Mouse (Mus musculus) lung, embryonic 14.5 days (tissue): ENCODE measurements around the gene Ccr8. TPM values are rescaled to one million over a fixed set of nuclear protein-coding genes. Genes with fewer than 3 reads are reported as not detected.
A peak's percentile ranks its signal among the peaks of the same experiment; 100 is the strongest.

Source experiments
- ATAC-seq: fragments of 200-750 bp; cut with Nextera tagmentation; 2 replicates; pipeline ENCODE4 v1.8.0; 2017; ENCODE audit warnings: mild to moderate bottlenecking, moderate TSS enrichment, moderate library complexity; ENCODE audit not compliant: insufficient read depth
- DNase-seq: peaks from one replicate; pipeline ENCODE4 v3.0.0-alpha.2; 2015
- H3K27ac ChIP-seq: fragments of 300-500 bp; sonication (generic); 2 replicates; pipeline ENCODE4 v1.5.1; 2014; ENCODE audit warnings: low read depth, mild to moderate bottlenecking, moderate library complexity
- H3K27me3 ChIP-seq: fragments of 300-500 bp; sonication (generic); 2 replicates; pipeline ENCODE4 v1.6.1; 2014; ENCODE audit warnings: low read length, control low read depth; ENCODE audit not compliant: insufficient read depth
- H3K36me3 ChIP-seq: fragments of 300-500 bp; sonication (generic); 2 replicates; pipeline ENCODE4 v1.6.1; 2014; ENCODE audit warnings: control low read depth; ENCODE audit not compliant: insufficient read depth
- H3K4me1 ChIP-seq: fragments of 300-500 bp; sonication (generic); 2 replicates; pipeline ENCODE4 v1.6.1; 2014; ENCODE audit warnings: antibody characterized with exemption, control low read depth; ENCODE audit not compliant: insufficient read depth
- H3K4me2 ChIP-seq: fragments of 300-500 bp; sonication (generic); 2 replicates; pipeline ENCODE4 v1.6.1; 2014; ENCODE audit warnings: mild to moderate bottlenecking
- H3K4me3 ChIP-seq: fragments of 300-500 bp; sonication (generic); 2 replicates; pipeline ENCODE4 v1.5.1; 2014; ENCODE audit warnings: low read depth, low read length
- H3K9ac ChIP-seq: fragments of 300-500 bp; sonication (generic); 2 replicates; pipeline ENCODE4 v1.6.1; 2014
- H3K9me3 ChIP-seq: fragments of 300-500 bp; sonication (generic); 2 replicates; pipeline ENCODE4 v1.6.1; 2016; ENCODE audit warnings: low read depth, low read length, control low read depth
- CTCF ChIP-seq: IDR thresholded peaks from 2 replicates; pipeline ENCODE4 v1.5.1; 2016; ENCODE audit warnings: antibody characterized with exemption, low read depth
- WGBS: fragments of 180-500 bp; shearing (Covaris S2); extraction: QIAGEN DNeasy Blood & Tissue Kit; methylation state at CpG from one replicate; pipeline ENCODE4 v1.1.7; 2014; 5-methylcytosine and 5-hydroxymethylcytosine counted together
- polyA plus RNA-seq: library from polyadenylated mRNA; unstranded; fragments of >200 nt; fragmentation: Nextera tagmentation; extraction: Ambion mirVana; gene quantifications from 2 replicates; pipeline ENCODE4 v1.2.1, GENCODE M21; 2014

Ccr8 gene
- polyA plus RNA-seq, 1 experiment from 2014 or later, result 0.16 TPM

DNA sequence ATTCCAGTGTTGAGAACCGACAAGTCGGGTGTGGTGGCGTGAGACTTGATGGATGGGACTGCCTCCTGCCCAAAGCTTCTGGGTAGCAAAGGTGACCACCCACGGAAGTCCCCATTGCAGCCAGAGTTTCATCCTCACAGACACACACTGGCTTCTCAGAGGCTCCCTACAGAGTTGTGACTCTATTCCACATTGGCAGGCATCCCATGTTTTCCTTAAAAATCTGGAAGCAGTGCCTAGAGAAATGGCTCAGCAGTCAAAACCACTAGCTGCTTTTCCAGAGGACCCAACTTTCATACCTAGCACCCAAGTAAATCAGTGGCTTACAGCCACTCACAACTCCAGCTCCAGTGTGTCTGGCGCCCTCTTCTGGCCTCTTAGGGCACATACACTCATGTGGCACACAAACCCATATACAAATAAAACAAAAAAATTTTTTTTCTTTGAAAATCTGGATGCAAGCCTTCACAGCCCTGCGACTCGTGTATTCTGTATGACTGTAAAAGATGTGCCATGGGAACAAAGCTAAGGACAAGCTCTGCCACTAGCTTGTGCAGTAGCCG lies 11.3 kb upstream of the Ccr8 start:
- Histone ChIP-seq H3K4me2 (no peak overlapping the region), H3K27me3 (no peaks in the 10 kb centered on the region), H3K36me3 (no peaks in the 10 kb centered on the region), H3K9me3 (no peaks in the 10 kb centered on the region), H3K27ac (no peak overlapping the region), H3K4me1 (no peaks in the 10 kb centered on the region), H3K4me3 (no peak overlapping the region), H3K9ac (no peak overlapping the region)
- ATAC-seq (no peak), DNase-seq (peak; percentile 46)
- WGBS, result 63% methylated on average over 8 of the region's 8 CpGs
- peak; percentile 12; the same call in 1 of the 2 replicates for TF ChIP-seq CTCF

DNA sequence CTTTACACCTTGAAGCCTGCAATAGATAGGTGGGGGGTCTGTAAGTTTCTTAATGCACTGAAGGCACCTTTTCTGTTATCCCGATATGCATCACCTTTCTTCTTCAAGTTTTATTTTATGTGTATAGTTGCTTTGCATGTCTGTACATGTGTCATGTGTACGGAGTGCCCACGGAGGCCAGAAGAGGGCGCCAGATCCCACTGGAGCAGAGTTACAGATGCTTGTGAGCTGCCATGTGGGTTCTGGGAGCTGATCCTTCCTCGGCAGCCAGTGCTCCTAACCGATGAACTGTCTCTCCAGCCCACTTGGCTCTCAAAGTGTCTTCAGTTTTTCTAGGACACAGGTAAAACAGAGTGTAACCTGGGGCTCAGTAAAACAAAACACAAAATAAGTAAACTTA lies 10.7 kb upstream of the Ccr8 start:
- Histone ChIP-seq H3K9me3 (no peaks in the 10 kb centered on the region), H3K9ac (no peak overlapping the region), H3K4me1 (no peaks in the 10 kb centered on the region), H3K27ac (no peak overlapping the region), H3K27me3 (no peaks in the 10 kb centered on the region), H3K4me2 (no peak overlapping the region), H3K4me3 (no peak overlapping the region), H3K36me3 (no peaks in the 10 kb centered on the region)
- ATAC-seq (no peak), DNase-seq (peak; percentile 13)
- TF ChIP-seq CTCF, result peak; percentile 31
- 68% methylated on average over 6 of the region's 6 CpGs for WGBS

DNA sequence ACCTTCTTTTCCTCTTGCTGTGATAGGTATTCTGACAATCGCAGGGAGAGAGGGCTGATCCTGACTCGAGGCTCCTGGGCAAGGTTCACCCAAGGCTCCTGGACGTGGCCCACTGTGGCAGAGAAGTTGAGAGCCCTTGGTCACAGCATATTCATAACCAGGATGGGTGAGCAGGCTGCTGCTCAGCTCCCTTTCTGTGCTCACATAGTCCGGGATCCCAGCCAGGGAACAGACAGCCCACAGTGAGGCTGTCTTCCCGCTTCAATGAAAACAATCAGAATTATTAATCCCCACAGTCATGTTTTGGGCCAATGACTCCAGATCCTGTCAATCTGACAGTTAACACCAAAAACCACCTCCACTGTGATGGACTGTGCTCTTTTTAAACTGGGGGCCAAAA lies 9.9 kb upstream of the Ccr8 start:
- DNase-seq (no peak), ATAC-seq (no peak)
- 79% methylated on average over 5 of the region's 5 CpGs for WGBS
- H3K36me3 ChIP-seq, result no peaks in the 10 kb centered on the region
- H3K9ac ChIP-seq, result no peak overlapping the region
- no peaks in the 10 kb centered on the region for H3K9me3 ChIP-seq
- no peak overlapping the region for H3K27ac ChIP-seq
- no peaks in the 10 kb centered on the region for H3K4me1 ChIP-seq
- H3K27me3 ChIP-seq, result no peaks in the 10 kb centered on the region
- H3K4me3 ChIP-seq, result no peak overlapping the region
- H3K4me2 ChIP-seq, result no peak overlapping the region
- no peak for TF ChIP-seq CTCF

DNA sequence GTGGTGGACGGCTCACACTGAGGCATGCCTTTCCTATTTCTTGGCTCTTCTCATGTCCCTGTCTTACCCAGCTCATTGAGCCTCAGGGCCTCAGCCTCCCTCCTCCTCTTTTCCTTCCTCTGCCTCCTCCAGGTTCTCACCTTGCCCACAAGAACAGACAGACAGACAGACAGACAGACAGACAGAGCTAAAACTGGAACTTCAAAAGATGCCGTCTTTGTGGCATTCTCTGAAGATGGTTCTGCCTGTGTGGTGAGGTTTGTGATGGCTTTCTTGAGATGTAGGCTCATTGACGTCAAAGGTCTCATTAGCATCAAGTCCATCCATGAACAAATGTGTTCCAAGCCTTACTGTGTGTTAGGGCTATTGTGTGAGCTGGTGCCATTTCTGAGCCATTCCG lies 9.2 kb upstream of the Ccr8 start:
- Histone ChIP-seq H3K27ac (no peak overlapping the region), H3K36me3 (no peaks in the 10 kb centered on the region), H3K9me3 (no peaks in the 10 kb centered on the region), H3K9ac (no peak overlapping the region), H3K4me1 (no peaks in the 10 kb centered on the region), H3K27me3 (no peaks in the 10 kb centered on the region), H3K4me3 (no peak overlapping the region), H3K4me2 (no peak overlapping the region)
- WGBS, result 84% methylated on average over 4 of the region's 4 CpGs
- no peak for DNase-seq
- TF ChIP-seq CTCF, result no peak
- ATAC-seq, result no peak

DNA sequence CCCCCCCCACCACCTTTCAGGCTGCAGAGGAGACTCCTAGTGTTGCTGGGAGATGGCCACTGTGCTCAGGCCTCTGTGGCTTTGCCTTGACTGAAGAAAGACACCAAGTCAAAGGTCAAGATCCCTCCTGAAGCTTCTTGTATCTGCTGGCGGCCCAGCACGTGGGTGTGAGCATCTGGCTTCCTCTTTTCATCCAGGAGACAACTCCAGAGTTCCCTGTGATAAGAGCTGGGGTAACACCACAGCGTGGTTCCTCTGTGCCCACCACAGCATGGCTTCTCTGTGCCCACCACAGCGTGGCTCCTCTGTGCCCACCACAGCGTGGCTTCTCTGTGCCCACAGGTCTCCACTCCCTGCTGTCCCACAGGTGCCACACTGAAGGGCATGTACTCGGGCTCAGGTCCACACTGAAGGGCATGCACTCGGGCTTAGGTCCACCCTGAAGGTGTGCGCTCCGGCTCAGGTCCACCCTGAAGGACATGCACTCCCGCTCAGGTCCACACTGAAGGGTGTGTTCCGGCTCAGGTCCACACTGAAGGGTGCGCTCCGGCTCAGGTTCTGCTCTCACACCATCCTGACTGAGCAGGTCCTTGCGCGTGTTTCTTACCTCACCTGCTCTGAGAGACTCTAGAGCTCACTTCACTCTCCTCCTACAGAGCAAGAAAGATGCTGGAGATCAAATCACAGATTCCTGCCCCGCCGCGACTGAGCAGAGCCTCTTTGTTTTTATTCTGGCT lies 8.6 kb upstream of the Ccr8 start:
- H3K36me3 ChIP-seq, result no peaks in the 10 kb centered on the region
- no peak overlapping the region for H3K4me2 ChIP-seq
- H3K4me1 ChIP-seq, result no peaks in the 10 kb centered on the region
- no peak overlapping the region for H3K4me3 ChIP-seq
- ATAC-seq, result no peak
- no peak for DNase-seq
- H3K27ac ChIP-seq, result no peak overlapping the region
- H3K9me3 ChIP-seq, result no peaks in the 10 kb centered on the region
- H3K27me3 ChIP-seq, result no peaks in the 10 kb centered on the region
- H3K9ac ChIP-seq, result no peak overlapping the region
- no peak for TF ChIP-seq CTCF
- 77% methylated on average over 18 of the region's 18 CpGs for WGBS

DNA sequence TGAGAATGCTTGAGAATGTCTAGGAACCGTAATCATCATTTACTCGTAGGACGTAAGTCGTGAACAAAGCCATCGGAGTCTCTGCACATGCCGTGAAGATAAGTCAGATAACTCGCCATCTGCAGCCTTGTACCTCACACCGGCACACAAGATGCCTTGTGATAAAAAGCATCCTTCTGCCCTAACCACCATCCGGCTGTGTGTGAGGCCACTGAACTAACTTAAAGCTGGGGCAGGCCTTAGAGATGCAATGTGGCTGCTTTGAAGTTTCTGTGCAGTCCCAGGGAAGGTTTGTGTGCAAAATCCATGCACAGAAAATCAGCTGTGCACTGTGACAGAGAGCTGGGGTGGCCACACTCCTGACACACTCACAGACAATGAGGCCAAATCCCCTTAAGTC lies 7.5 kb upstream of the Ccr8 start:
- H3K27me3 ChIP-seq, result no peaks in the 10 kb centered on the region
- H3K4me1 ChIP-seq, result no peaks in the 10 kb centered on the region
- 73% methylated on average over 9 of the region's 9 CpGs for WGBS
- ATAC-seq (no peak), DNase-seq (no peak)
- no peak for TF ChIP-seq CTCF
- H3K9me3 ChIP-seq, result no peaks in the 10 kb centered on the region
- H3K27ac ChIP-seq, result no peak overlapping the region
- H3K36me3 ChIP-seq, result no peaks in the 10 kb centered on the region
- H3K9ac ChIP-seq, result no peak overlapping the region
- H3K4me3 ChIP-seq, result no peak overlapping the region
- H3K4me2 ChIP-seq, result no peak overlapping the region

DNA sequence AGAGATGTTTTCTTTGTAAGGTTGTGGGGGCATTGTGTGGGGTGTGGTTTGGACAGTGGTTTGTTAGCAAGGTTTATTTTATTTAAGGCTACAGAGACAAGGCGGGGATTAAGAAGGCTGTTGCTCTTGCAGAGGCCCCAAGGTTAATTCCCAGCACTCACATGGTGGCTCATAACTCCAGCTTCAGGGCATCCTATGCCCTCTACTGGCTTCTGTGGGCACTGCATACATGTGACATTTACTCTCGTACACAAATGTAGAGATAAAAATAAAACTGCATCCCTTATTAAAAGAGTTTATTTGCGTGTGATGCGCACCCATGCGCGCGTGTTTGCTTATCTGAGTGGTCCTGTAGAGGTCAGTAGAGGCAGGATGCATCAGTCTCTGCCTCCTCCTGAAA lies 2.8 kb upstream of the Ccr8 start:
- no peak overlapping the region for H3K4me2 ChIP-seq
- ATAC-seq (no peak), DNase-seq (no peak)
- no peaks in the 10 kb centered on the region for H3K9me3 ChIP-seq
- H3K4me1 ChIP-seq, result no peaks in the 10 kb centered on the region
- H3K4me3 ChIP-seq, result no peak overlapping the region
- H3K27me3 ChIP-seq, result no peaks in the 10 kb centered on the region
- no peaks in the 10 kb centered on the region for H3K36me3 ChIP-seq
- H3K27ac ChIP-seq, result no peak overlapping the region
- WGBS, result 84% methylated on average over 7 of the region's 7 CpGs
- H3K9ac ChIP-seq, result no peak overlapping the region
- TF ChIP-seq CTCF, result 0 out of 2 replicates have a peak, but pooled peaks have one; percentile 2
